ENCODE assay signal across 25 mouse cellular contexts in the genomic region with DNA sequence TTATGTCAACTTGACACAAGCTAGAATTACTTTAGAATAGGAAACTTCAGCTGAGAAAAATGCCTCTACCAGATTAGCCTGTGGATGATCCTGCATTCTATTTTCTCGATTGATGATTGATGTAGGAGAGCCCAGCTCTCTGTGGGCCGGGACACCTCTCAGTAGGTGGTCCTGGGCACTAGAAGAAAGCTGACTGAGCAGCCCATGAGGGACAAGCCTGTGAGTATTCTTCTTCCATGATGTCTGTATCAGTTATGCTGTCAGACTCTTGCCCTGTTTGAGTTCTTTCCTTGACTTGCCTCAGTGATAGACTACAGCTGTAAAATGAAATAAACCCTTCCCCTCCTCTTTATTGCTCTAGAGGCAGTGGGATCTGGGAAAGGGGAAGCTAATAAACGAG.
"Had no signal": no experiment of that assay in that cellular context is flagged by ENCODE, and none has a peak within 500 bp of the region (broad histone marks: within the 10 kb centered on the region; RNA-seq: fewer than 3 reads in every experiment).

No protein-coding gene starts in this region.

- H3K4me3 ChIP-seq: layer of hippocampus, adult 2 months; limb, embryonic 10.5 days; limb, embryonic 13.5 days; liver, embryonic 12.5 days; liver, embryonic 15.5 days; lung, embryonic 15.5 days; megakaryocyte, embryonic 14.5 days; midbrain, embryonic 10.5 days; neural tube, embryonic 12.5 days; neural tube, embryonic 15.5 days had no signal

- ATAC-seq: liver, embryonic 12.5 days had no signal

- H3K9ac ChIP-seq: limb, embryonic 13.5 days; liver, embryonic 12.5 days; liver, embryonic 15.5 days; lung, embryonic 15.5 days; neural tube, embryonic 12.5 days; neural tube, embryonic 15.5 days had no signal

- H3K27ac ChIP-seq: kidney, postnatal 0 days; layer of hippocampus, adult 2 months; limb, embryonic 10.5 days; limb, embryonic 13.5 days; liver, embryonic 12.5 days; liver, embryonic 15.5 days; lung, embryonic 15.5 days; midbrain, embryonic 10.5 days; neural tube, embryonic 12.5 days; neural tube, embryonic 15.5 days; stomach, postnatal 0 days had no signal

- H3K36me3 ChIP-seq: liver, embryonic 15.5 days; neural tube, embryonic 12.5 days; neural tube, embryonic 15.5 days had no signal

- DNase-seq: kidney, postnatal 25 days; layer of hippocampus, adult 9-11 months; liver; lung, adult 18-20 months; lung, postnatal 10 days; lung, postnatal 36 days; midbrain, embryonic 14.5 days; right cerebral cortex, adult 18-20 months; right cerebral cortex, postnatal 14 days; right cerebral cortex, postnatal 4 days; thymus, adult 2 months; thymus, postnatal 14 days; thymus, postnatal 4 days had no signal

- H3K4me2 ChIP-seq: limb, embryonic 13.5 days; liver, embryonic 12.5 days; liver, embryonic 15.5 days; lung, embryonic 15.5 days; neural tube, embryonic 12.5 days; neural tube, embryonic 15.5 days had no signal

- H3K27me3 ChIP-seq: limb, embryonic 13.5 days; liver, embryonic 12.5 days; liver, embryonic 15.5 days; lung, embryonic 15.5 days; megakaryocyte, embryonic 14.5 days; neural tube, embryonic 12.5 days; neural tube, embryonic 15.5 days had no signal

- H3K9me3 ChIP-seq: limb, embryonic 10.5 days; limb, embryonic 13.5 days; liver, embryonic 12.5 days; liver, embryonic 15.5 days; lung, embryonic 15.5 days; megakaryocyte, embryonic 14.5 days; midbrain, embryonic 10.5 days; neural tube, embryonic 12.5 days; neural tube, embryonic 15.5 days had no signal

- H3K4me1 ChIP-seq: megakaryocyte, embryonic 14.5 days; neural tube, embryonic 12.5 days; neural tube, embryonic 15.5 days had no signal
